Mouse (Mus musculus): ENCODE measurements around the gene Bhlhb9. TPM values are rescaled to one million over a fixed set of nuclear protein-coding genes. Genes with fewer than 3 reads are reported as not detected.

The Bhlhb9 gene
- 58.9 TPM for polyA plus RNA-seq (2014; fragmentation: Illumina TruSeq; extraction: RNeasy Lipid Tissue Mini Kit (QIAGEN cat#74804); ENCODE audit: low read depth, low replicate concordance)

DNA sequence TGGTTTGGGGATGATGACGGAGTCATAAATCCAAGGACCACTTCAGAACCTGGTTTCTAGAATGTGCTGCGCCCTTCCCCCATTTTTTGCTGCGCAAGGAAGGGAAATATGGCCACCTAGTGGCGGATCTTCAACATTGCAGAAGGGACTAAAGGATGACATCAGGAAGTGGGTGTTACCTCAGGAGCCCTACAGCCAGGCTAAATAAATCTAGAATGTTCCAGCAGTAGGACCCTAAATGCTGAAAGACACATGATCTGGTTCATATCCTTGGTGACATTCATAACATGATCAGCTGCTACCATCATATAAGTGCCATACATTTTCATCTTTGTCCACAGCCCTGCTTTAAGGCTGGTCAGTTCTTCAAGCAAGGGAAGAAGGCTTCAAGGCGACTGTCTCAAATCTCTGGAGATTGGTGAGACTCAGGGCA is at the start of gene Bhlhb9:
Gene Bhlhb9, plus strand, starts transcription at position 383 of the 433 bp plus-strand sequence.

DNA sequence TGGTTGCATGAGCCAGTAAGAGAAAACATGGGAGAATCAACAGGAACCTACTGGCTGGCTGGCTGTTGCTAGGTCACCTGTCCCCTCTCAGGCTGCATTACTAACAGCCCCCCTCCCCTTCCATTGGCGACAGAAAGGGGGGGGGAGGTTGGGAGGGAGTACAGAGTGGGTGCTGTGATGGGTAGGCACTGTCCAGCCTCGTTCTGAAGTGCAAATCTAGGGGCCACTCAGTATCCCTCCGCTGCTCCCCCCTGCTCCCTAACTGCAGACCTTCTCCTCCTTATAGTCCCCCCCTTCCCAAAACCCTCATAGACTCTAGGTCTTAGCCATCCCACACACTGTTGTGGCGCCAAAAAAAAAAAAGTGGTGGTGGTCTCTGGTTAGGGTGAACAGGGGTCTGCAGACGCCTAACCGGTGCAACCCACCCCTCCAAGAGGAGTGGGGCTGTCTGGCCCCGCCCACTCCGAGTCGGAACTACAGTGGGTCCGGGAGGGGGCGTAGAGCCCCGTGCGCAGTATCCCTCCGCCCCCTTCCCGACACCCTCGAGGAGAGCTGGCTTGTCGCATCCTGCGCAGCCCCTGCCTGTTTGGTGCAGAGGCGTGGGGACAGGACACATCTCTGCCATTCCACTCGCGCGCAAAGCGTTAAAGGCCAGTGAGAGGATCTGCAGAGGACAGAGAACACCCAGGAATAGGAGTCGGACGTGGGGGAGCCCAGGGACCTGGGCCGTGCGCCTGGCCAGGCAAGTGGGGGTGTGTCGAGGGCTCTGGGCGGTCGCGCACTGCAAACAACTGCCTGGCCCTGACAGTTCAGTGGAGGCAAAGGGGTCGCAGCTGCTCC is 41.3 kb downstream of the Bhlhb9 start, which contains the start of gene Gprasp2:
Gene Gprasp2, plus strand, starts transcription at position 514 of the 840 bp plus-strand sequence.

Other genes starting within 250 kb of the Bhlhb9 start
- gene Nxf7, start 198.8 kb upstream of the Bhlhb9 start, polyA plus RNA-seq (2014; fragmentation: Illumina TruSeq; extraction: RNeasy Lipid Tissue Mini Kit (QIAGEN cat#74804); ENCODE audit: low read depth, low replicate concordance): not detected
- gene Prame, start 169.9 kb upstream of the Bhlhb9 start, polyA plus RNA-seq (2014; fragmentation: Illumina TruSeq; extraction: RNeasy Lipid Tissue Mini Kit (QIAGEN cat#74804); ENCODE audit: low read depth, low replicate concordance): not detected
- gene Tcp11x2, start 103.8 kb upstream of the Bhlhb9 start, polyA plus RNA-seq (2014; fragmentation: Illumina TruSeq; extraction: RNeasy Lipid Tissue Mini Kit (QIAGEN cat#74804); ENCODE audit: low read depth, low replicate concordance): not detected
- gene Tmsb15a, start 72.3 kb upstream of the Bhlhb9 start, polyA plus RNA-seq (2014; fragmentation: Illumina TruSeq; extraction: RNeasy Lipid Tissue Mini Kit (QIAGEN cat#74804); ENCODE audit: low read depth, low replicate concordance): 4.5 TPM
- gene Armcx5, start 54.9 kb upstream of the Bhlhb9 start, polyA plus RNA-seq (2014; fragmentation: Illumina TruSeq; extraction: RNeasy Lipid Tissue Mini Kit (QIAGEN cat#74804); ENCODE audit: low read depth, low replicate concordance): 33.2 TPM
- gene Gprasp1, start 54.9 kb upstream of the Bhlhb9 start, polyA plus RNA-seq (2014; fragmentation: Illumina TruSeq; extraction: RNeasy Lipid Tissue Mini Kit (QIAGEN cat#74804); ENCODE audit: low read depth, low replicate concordance): 153 TPM
- 33.6 TPM for gene Gprasp2, start 41.4 kb downstream of the Bhlhb9 start, polyA plus RNA-seq (2014; fragmentation: Illumina TruSeq; extraction: RNeasy Lipid Tissue Mini Kit (QIAGEN cat#74804); ENCODE audit: low read depth, low replicate concordance)
- gene Arxes2, start 196.2 kb downstream of the Bhlhb9 start, polyA plus RNA-seq (2014; fragmentation: Illumina TruSeq; extraction: RNeasy Lipid Tissue Mini Kit (QIAGEN cat#74804); ENCODE audit: low read depth, low replicate concordance): 107 TPM
- 8.3 TPM for gene Arxes1, start 235.8 kb downstream of the Bhlhb9 start, polyA plus RNA-seq (2014; fragmentation: Illumina TruSeq; extraction: RNeasy Lipid Tissue Mini Kit (QIAGEN cat#74804); ENCODE audit: low read depth, low replicate concordance)